Mouse (Mus musculus) forebrain, embryonic 16.5 days (tissue): Measurements from ENCODE around the gene Serpina3b. TPM values are rescaled to one million over a fixed set of nuclear protein-coding genes. Genes with fewer than 3 reads are reported as not detected.

ENCODE experiments used
- ATAC-seq: fragments of 200-750 bp; cut with Nextera tagmentation; 2 replicates; pipeline ENCODE4 v1.8.0; 2017; ENCODE audit warnings: mild to moderate bottlenecking, moderate library complexity
- H3K27ac ChIP-seq: fragments of 300-500 bp; sonication (generic); 2 replicates; pipeline ENCODE4 v1.5.1; 2014; ENCODE audit warnings: low read length, control low read depth
- H3K27me3 ChIP-seq: fragments of 300-500 bp; sonication (generic); replicated peaks from 2 replicates; pipeline ENCODE4 v1.6.1; 2014; ENCODE audit warnings: low read length; ENCODE audit not compliant: control insufficient read depth, insufficient read depth
- H3K36me3 ChIP-seq: fragments of 300-500 bp; sonication (generic); 2 replicates; pipeline ENCODE4 v1.6.1; 2014; ENCODE audit not compliant: control insufficient read depth, insufficient read depth
- H3K4me1 ChIP-seq: fragments of 300-500 bp; sonication (generic); replicated peaks from 2 replicates; pipeline ENCODE4 v1.6.1; 2014; ENCODE audit warnings: low read length; ENCODE audit not compliant: control insufficient read depth, insufficient read depth
- H3K4me2 ChIP-seq: fragments of 300-500 bp; sonication (generic); 2 replicates; pipeline ENCODE4 v1.6.1; 2014; ENCODE audit warnings: mild to moderate bottlenecking, low read length, control low read depth
- H3K4me3 ChIP-seq: fragments of 300-500 bp; sonication (generic); replicated peaks from 2 replicates; pipeline ENCODE4 v1.5.1; 2014; ENCODE audit warnings: mild to moderate bottlenecking, low read length, control low read depth
- H3K9ac ChIP-seq: fragments of 300-500 bp; sonication (generic); replicated peaks from 2 replicates; pipeline ENCODE4 v1.6.1; 2014; ENCODE audit warnings: low read depth, low read length, control low read depth
- H3K9me3 ChIP-seq: fragments of 300-500 bp; sonication (generic); 2 replicates; pipeline ENCODE4 v1.6.1; 2016; ENCODE audit warnings: low read length; ENCODE audit not compliant: control insufficient read depth
- WGBS: fragments of 180-500 bp; shearing (Covaris S2); extraction: QIAGEN DNeasy Blood & Tissue Kit; methylation state at CpG from one replicate; pipeline ENCODE4 v1.1.7; 2014; 5-methylcytosine and 5-hydroxymethylcytosine counted together
- polyA plus RNA-seq: library from polyadenylated mRNA; unstranded; fragments of >200 nt; fragmentation: Nextera tagmentation; extraction: Ambion mirVana; gene quantifications from 2 replicates; pipeline ENCODE4 v1.2.1, GENCODE M21; 2015

Gene Serpina3b
- polyA plus RNA-seq, 1 experiment from 2014 or later, result 0.10 TPM

GRCm38 (mm10) chr12:104123996-104124395, 3.8 kb upstream of the Serpina3b start:
- no peak overlapping the region for H3K9ac ChIP-seq
- no peaks in the 10 kb centered on the region for H3K36me3 ChIP-seq
- H3K27ac ChIP-seq, result no peak overlapping the region
- no peak for ATAC-seq
- no peak overlapping the region for H3K4me3 ChIP-seq
- 81% methylated on average over 2 of the region's 2 CpGs for WGBS
- H3K4me1 ChIP-seq, result no peaks in the 10 kb centered on the region
- H3K27me3 ChIP-seq, result no peaks in the 10 kb centered on the region
- no peaks in the 10 kb centered on the region for H3K9me3 ChIP-seq
- H3K4me2 ChIP-seq, result no peak overlapping the region

DNA sequence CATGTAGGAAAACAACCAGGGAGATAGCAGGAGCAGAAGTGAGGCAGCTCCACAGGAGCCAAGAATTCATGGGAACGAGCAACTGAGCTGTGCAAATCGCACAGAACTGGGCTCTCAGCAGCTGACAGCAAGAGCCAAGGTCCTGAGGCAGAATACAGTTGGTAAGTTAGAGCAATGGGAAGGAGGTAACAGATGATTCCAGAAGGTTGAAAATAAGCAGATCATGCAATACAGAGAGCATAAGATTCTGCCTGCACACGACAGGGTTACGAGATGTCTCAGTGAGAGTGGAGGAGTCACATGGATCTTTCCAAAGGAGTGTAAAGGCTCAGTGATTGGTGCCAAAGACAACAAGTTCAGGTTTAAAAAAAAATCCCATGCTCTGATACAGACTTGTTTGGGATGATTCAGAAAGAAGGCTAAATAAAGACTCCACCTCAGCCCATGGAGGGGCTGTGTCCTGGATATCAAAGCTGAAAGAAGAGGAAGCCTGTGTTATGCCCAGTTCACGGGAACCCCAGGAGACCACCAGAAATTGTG, 2.7 kb upstream of the Serpina3b start:
- no peaks in the 10 kb centered on the region for H3K36me3 ChIP-seq

DNA sequence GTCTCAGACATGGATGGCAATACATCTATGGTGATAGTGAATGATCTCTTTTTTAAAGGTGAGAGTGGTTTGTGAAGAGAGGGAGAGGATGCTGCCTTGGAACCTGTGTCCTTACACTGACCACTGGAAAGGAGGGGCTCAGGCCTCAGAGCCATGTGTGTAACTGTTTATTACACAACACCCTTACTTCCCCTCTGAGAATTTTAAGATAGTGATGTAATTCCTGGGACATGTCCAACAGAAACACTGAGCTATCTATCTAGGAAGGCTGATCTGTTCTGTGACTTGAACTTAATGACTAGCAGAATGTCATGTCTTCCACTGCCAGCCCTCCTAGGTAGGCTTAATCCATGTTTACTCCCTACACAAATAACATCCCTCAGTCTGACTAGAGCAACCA, 3.2 kb downstream of the Serpina3b start:
- H3K4me1 ChIP-seq, result no peaks in the 10 kb centered on the region
- no peak overlapping the region for H3K4me3 ChIP-seq
- no peak overlapping the region for H3K4me2 ChIP-seq
- H3K27me3 ChIP-seq, result no peaks in the 10 kb centered on the region
- no peak overlapping the region for H3K9ac ChIP-seq
- no peaks in the 10 kb centered on the region for H3K9me3 ChIP-seq
- no peak for ATAC-seq
- H3K27ac ChIP-seq, result no peak overlapping the region
- no peaks in the 10 kb centered on the region for H3K36me3 ChIP-seq

More for the DNA sequence above, 2.7 kb upstream of the Serpina3b start:
- no peak overlapping the region for H3K4me2 ChIP-seq
- no peaks in the 10 kb centered on the region for H3K27me3 ChIP-seq
- WGBS, result 91% methylated on average over 5 of the region's 5 CpGs
- H3K9ac ChIP-seq, result no peak overlapping the region
- no peaks in the 10 kb centered on the region for H3K4me1 ChIP-seq
- no peak for ATAC-seq
- no peak overlapping the region for H3K4me3 ChIP-seq
- no peak overlapping the region for H3K27ac ChIP-seq
- H3K9me3 ChIP-seq, result no peaks in the 10 kb centered on the region

DNA sequence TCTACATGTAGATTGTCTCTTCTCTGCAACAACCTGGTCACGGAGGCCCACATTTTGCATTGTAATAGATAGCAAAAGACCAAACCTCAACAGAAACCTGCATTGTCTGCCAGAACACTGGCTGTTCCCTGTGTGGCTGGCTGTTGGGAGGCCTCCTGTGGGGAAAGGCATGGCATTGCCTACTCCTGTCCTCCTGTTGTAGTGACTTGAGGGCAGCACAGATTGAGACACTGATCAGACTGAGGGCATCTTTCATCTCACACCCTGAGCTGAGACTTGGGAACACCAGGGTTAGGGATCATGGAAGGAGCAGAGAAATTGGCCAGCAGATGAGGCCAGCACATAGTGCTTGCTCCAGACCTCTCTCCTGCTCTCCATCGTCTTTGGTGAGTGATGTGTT, 10.4 kb downstream of the Serpina3b start:
- H3K4me3 ChIP-seq, result no peak overlapping the region
- ATAC-seq, result no peak
- no peak overlapping the region for H3K9ac ChIP-seq
- no peak overlapping the region for H3K27ac ChIP-seq
- no peaks in the 10 kb centered on the region for H3K4me1 ChIP-seq
- H3K36me3 ChIP-seq, result no peaks in the 10 kb centered on the region
- WGBS, result 82% methylated on average over 2 of the region's 2 CpGs
- no peaks in the 10 kb centered on the region for H3K27me3 ChIP-seq
- no peak overlapping the region for H3K4me2 ChIP-seq
- H3K9me3 ChIP-seq, result no peaks in the 10 kb centered on the region

DNA sequence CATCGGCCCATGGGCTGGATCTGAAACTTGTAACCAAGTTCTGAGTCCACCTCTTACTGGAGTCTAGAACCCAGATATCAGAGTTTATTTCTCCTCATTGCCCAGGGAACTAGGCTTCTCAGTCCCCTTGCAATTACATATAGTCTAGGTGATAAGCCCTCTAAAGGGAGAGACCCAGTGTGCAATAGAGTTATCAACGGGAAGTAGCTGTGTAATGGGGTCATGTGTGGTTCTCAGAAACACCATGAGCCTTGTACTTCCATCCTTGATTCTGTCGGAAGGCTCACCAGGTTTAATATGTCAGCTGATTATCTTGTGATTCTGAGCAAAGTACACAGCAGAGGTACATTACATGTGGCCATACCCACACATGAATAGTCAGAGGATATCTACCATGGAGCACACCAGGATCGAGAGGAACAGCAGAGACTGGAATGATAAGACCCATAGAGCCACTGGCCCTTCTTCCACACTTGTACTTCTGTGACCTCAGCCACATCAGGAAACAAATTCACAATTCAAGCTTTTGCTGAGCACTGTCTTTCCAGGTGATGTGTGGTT, 12.8 kb downstream of the Serpina3b start:
- ATAC-seq, result no peak

DNA sequence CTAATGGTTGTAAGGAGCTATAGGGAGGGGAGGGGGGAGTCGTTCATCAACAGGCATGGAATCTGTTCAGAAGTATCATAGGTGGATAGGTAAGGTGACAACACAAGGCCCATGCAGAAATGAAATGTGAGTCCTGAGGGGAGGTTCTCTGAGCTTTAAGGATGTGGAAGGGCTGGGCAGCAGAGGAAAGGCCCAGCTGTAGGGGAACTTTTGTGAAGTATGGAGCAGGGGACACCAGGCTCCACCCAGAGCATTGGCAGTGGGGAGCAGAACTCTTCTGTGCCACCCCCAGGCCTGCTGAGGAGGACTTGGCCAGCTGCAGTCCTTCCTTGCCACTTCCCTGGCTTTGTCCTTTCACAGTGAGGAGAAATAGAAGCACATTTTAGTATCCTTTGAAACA, 13.7 kb downstream of the Serpina3b start:
- H3K36me3 ChIP-seq, result no peaks in the 10 kb centered on the region
- H3K27me3 ChIP-seq, result no peaks in the 10 kb centered on the region
- no peaks in the 10 kb centered on the region for H3K9me3 ChIP-seq
- no peak for ATAC-seq
- no peak overlapping the region for H3K4me3 ChIP-seq
- no peak overlapping the region for H3K27ac ChIP-seq
- WGBS, result 83% methylated on average over 1 of the region's 1 CpGs
- no peak overlapping the region for H3K4me2 ChIP-seq
- H3K4me1 ChIP-seq, result no peaks in the 10 kb centered on the region
- no peak overlapping the region for H3K9ac ChIP-seq

More for the DNA sequence above, 12.8 kb downstream of the Serpina3b start:
- Histone ChIP-seq H3K27me3 (no peaks in the 10 kb centered on the region), H3K36me3 (no peaks in the 10 kb centered on the region), H3K27ac (no peak overlapping the region), H3K4me3 (no peak overlapping the region), H3K4me2 (no peak overlapping the region), H3K9me3 (no peaks in the 10 kb centered on the region), H3K9ac (no peak overlapping the region), H3K4me1 (no peaks in the 10 kb centered on the region)
- WGBS, result 91% methylated on average over 4 of the region's 4 CpGs

DNA sequence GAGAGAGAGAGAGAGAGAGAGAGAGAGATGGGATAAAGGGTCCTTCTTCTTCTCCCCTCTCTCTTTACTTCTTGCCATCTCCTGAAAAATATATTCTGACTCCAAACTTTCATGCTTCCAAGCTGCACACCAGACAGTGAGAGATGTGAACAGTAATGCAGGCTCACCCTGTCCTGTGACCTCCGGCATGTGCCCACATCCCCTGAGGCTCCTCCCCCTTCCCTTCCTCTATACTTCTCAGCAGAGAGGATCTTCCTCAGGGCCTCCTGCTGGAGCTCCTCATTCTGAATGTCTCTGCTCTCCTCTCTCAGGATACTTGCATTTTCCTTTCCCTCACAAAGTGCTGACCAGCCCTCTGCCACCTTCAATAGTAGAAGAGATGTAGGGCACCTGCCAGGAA, 14.6 kb downstream of the Serpina3b start:
- no peak for ATAC-seq

GRCm38 (mm10) chr12:104143286-104143685, 15.5 kb downstream of the Serpina3b start:
- no peaks in the 10 kb centered on the region for H3K36me3 ChIP-seq
- WGBS, result 69% methylated on average over 1 of the region's 1 CpGs
- H3K4me3 ChIP-seq, result no peak overlapping the region
- H3K27ac ChIP-seq, result no peak overlapping the region
- H3K9ac ChIP-seq, result no peak overlapping the region
- ATAC-seq, result no peak
- no peaks in the 10 kb centered on the region for H3K4me1 ChIP-seq
- H3K4me2 ChIP-seq, result no peak overlapping the region
- H3K27me3 ChIP-seq, result no peaks in the 10 kb centered on the region
- H3K9me3 ChIP-seq, result no peaks in the 10 kb centered on the region

More for the DNA sequence above, 14.6 kb downstream of the Serpina3b start:
- Histone ChIP-seq H3K4me3 (no peak overlapping the region), H3K27ac (no peak overlapping the region), H3K9me3 (no peaks in the 10 kb centered on the region), H3K27me3 (no peaks in the 10 kb centered on the region), H3K9ac (no peak overlapping the region), H3K36me3 (no peaks in the 10 kb centered on the region), H3K4me2 (no peak overlapping the region), H3K4me1 (no peaks in the 10 kb centered on the region)
- 73% methylated on average over 1 of the region's 1 CpGs for WGBS

- Histone ChIP-seq H3K9me3 (no peaks in the 10 kb centered on the region), H3K27me3 (no peaks in the 10 kb centered on the region), H3K4me3 (no peak overlapping the region), H3K27ac (no peak overlapping the region), H3K36me3 (no peaks in the 10 kb centered on the region), H3K4me1 (no peaks in the 10 kb centered on the region), H3K9ac (no peak overlapping the region), H3K4me2 (no peak overlapping the region)
- 72% methylated on average over 2 of the region's 2 CpGs for WGBS
- no peak for ATAC-seq
Observed at GRCm38 (mm10) chr12:104145571-104145970, 17.8 kb downstream of the Serpina3b start.

- ATAC-seq, result no peak
- WGBS, result 89% methylated on average over 2 of the region's 2 CpGs
- H3K27ac ChIP-seq, result no peak overlapping the region
Observed at GRCm38 (mm10) chr12:104151989-104152388, 24.2 kb downstream of the Serpina3b start.

More at GRCm38 (mm10) chr12:104151989-104152388, 24.2 kb downstream of the Serpina3b start:
- Histone ChIP-seq H3K4me2 (no peak overlapping the region), H3K9me3 (no peaks in the 10 kb centered on the region), H3K36me3 (no peaks in the 10 kb centered on the region), H3K27me3 (no peaks in the 10 kb centered on the region), H3K4me3 (no peak overlapping the region), H3K4me1 (no peaks in the 10 kb centered on the region), H3K9ac (no peak overlapping the region)
